Mouse (Mus musculus): Measurements from ENCODE around the gene Ybx3. TPM values are rescaled to one million over a fixed set of nuclear protein-coding genes. Genes with fewer than 3 reads are reported as not detected.

The Ybx3 gene
- total and polyA plus RNA-seq, 2 experiments from 2014 or later, result 36.2 to 89.3 TPM

DNA sequence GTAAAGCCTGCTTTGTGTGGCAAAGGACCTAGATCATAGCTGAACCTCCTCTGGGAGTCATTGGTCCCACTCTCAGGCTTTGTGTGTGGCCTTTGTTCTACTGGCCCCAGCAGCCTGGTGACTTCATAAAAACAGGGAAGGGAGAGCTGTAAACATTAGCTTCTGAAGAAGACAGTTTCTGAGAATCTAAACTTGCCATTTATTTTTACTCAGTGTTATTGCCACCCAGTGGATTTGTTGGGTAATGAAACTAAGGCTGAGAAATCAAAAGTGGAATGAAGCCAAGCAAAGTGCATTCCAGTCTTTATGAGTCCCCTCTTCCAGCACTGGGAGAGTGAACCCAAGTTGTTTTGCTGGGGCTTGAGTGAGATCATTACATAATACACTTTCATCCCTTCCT lies 30.5 kb upstream of the Ybx3 start:
- peak; percentile 79 for TF ChIP-seq CTCF (IDR thresholded peaks at IDR 0.05; ENCODE audit: low read depth)
- Histone ChIP-seq H3K9me3 (ENCODE audit: low read length) (no peaks in the 10 kb centered on the region), H3K9ac (no peak overlapping the region), H3K4me1 (ENCODE audit: insufficient read depth) (no peaks in the 10 kb centered on the region), H3K36me3 (ENCODE audit: insufficient read depth) (no peaks in the 10 kb centered on the region), H3K4me2 (ENCODE audit: low read depth) (no peak overlapping the region), H3K27me3 (ENCODE audit: insufficient read depth, low read length) (no peaks in the 10 kb centered on the region), H3K4me3 (ENCODE audit: low read depth, low read length) (no peak overlapping the region), H3K27ac (ENCODE audit: low read depth, low read length) (no peak overlapping the region; the same call in 1 of the 2 replicates)
- DNase-seq, result peak; percentile 75
- ATAC-seq, result peak; percentile 72

DNA sequence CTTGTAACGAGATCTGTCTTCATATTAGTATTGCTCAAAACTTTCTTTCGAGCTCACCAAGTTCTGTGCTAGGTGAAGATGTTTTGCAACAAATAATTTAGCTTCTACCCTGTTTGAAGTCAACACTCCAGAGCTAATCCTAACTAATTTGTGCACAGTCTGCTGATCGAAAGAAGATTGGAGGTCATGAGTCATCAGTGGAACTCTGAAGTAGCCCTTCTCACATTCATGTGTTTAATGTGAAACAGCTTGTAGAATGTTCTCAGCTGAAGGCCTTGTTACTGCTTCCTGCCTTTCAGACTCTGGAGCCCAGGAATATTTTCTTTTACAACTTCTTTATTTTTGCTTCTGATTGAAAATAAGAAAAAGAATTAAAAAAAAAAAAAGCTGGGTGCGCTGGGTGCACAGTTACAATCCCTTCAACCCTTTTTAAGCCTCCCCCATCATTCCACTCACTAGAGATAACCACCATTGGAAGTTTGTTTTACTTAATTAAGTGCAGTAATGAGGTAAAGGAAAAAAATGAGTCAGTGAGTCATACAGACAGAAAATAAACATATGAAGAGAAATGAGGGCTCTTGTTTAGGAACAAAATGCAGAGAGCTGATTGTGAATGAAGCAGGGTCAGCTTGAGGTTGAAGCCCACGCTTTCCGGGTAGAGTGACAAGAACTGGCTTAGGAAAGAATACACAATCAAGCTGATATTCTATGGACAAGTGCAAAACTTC lies 23.0 kb upstream of the Ybx3 start:
- no peaks in the 10 kb centered on the region for H3K4me1 ChIP-seq (ENCODE audit: insufficient read depth)
- no peaks in the 10 kb centered on the region for H3K27me3 ChIP-seq (ENCODE audit: insufficient read depth, low read length)
- no peak overlapping the region for H3K9ac ChIP-seq
- no peak for TF ChIP-seq CTCF (IDR thresholded peaks at IDR 0.05; ENCODE audit: low read depth)
- no peak overlapping the region for H3K4me3 ChIP-seq (ENCODE audit: low read depth, low read length)
- no peaks in the 10 kb centered on the region for H3K9me3 ChIP-seq (ENCODE audit: low read length)
- no peak for ATAC-seq
- H3K27ac ChIP-seq (ENCODE audit: low read depth, low read length), result no peak overlapping the region
- H3K36me3 ChIP-seq (ENCODE audit: insufficient read depth), result no peaks in the 10 kb centered on the region
- H3K4me2 ChIP-seq (ENCODE audit: low read depth), result no peak overlapping the region
- DNase-seq, result no peak
- 80% methylated on average over 6 of the region's 6 CpGs for WGBS

DNA sequence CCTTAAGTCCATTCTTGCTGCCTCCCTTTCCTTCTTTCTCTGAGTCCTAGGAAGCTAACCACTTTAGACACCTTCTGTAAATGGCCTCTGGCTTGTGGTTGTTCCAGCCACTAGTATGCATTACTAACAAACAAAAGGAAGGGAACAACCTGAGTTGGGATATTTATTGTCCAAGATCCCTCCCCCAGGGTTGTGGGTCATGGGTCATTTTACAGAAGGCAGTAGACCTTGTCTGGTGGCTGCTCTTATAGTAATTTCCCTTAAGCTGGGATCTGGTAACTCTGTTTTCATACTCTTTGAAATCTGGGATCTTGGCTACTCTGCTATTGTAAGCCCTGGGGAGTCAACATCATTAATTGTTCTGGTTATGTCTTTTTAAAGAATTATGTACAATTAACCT lies 18.7 kb upstream of the Ybx3 start:
- Histone ChIP-seq H3K4me3 (ENCODE audit: low read depth, low read length) (no peak overlapping the region), H3K4me1 (ENCODE audit: insufficient read depth) (no peaks in the 10 kb centered on the region; the same call in 1 of the 2 replicates), H3K4me2 (ENCODE audit: low read depth) (no peak overlapping the region), H3K9me3 (ENCODE audit: low read length) (no peaks in the 10 kb centered on the region), H3K9ac (no peak overlapping the region), H3K36me3 (ENCODE audit: insufficient read depth) (no peaks in the 10 kb centered on the region), H3K27ac (ENCODE audit: low read depth, low read length) (no peak overlapping the region), H3K27me3 (ENCODE audit: insufficient read depth, low read length) (no peaks in the 10 kb centered on the region)
- no peak for ATAC-seq
- no peak for TF ChIP-seq CTCF (IDR thresholded peaks at IDR 0.05; ENCODE audit: low read depth)
- no peak for DNase-seq

DNA sequence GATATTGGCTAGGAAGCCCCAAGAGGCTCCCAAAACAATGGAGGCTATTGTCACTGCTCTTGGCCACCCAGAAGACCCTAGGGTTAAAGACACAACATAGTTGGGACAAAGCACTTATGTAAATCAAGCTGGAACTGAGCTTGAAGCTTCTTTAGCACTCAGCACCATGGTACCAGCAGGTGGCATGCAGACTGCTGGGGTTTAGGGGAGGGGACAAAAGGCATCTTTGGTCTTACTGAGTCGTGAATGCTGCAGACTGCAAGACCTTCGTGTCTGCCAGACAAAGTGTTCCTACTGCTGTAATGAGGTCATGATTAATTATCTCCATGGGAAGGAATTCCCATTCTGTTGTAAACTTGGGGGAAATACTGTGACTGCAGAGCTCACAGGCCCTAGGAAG lies 17.6 kb upstream of the Ybx3 start:
- Histone ChIP-seq H3K4me3 (ENCODE audit: low read depth, low read length) (no peak overlapping the region), H3K36me3 (ENCODE audit: insufficient read depth) (no peaks in the 10 kb centered on the region), H3K27ac (ENCODE audit: low read depth, low read length) (no peak overlapping the region), H3K27me3 (ENCODE audit: insufficient read depth, low read length) (no peaks in the 10 kb centered on the region), H3K9ac (no peak overlapping the region), H3K4me1 (ENCODE audit: insufficient read depth) (no peaks in the 10 kb centered on the region; the same call in 1 of the 2 replicates), H3K9me3 (ENCODE audit: low read length) (no peaks in the 10 kb centered on the region), H3K4me2 (ENCODE audit: low read depth) (no peak overlapping the region)
- ATAC-seq (no peak), DNase-seq (no peak)
- 0% methylated on average over 2 of the region's 2 CpGs for WGBS
- no peak for TF ChIP-seq CTCF (IDR thresholded peaks at IDR 0.05; ENCODE audit: low read depth)

DNA sequence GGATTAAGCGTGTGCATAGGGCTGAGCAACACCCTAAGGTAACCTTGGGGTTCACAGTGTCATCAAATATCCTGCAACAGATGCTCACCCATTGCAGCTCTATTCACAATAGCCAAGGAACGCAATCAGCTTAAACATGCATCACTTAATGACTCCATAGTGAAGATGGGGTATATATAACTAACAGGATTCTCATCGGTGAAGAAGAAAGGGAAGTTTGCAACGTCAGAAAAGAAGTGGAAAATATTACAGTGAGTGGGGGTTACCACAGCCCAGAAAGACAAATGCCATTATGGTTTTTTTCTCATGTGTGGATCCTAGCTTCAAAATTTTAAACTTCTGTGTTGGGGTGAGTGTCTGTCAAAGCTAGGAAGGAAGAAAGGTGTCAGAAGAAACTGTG lies 16.9 kb upstream of the Ybx3 start:
- H3K4me1 ChIP-seq (ENCODE audit: insufficient read depth), result no peaks in the 10 kb centered on the region; the same call in 1 of the 2 replicates
- ATAC-seq (no peak), DNase-seq (no peak)
- H3K36me3 ChIP-seq (ENCODE audit: insufficient read depth), result no peaks in the 10 kb centered on the region
- 80% methylated on average over 4 of the region's 4 CpGs for WGBS
- no peak overlapping the region for H3K4me3 ChIP-seq (ENCODE audit: low read depth, low read length)
- no peaks in the 10 kb centered on the region for H3K9me3 ChIP-seq (ENCODE audit: low read length)
- no peaks in the 10 kb centered on the region for H3K27me3 ChIP-seq (ENCODE audit: insufficient read depth, low read length)
- no peak for TF ChIP-seq CTCF (IDR thresholded peaks at IDR 0.05; ENCODE audit: low read depth)
- H3K27ac ChIP-seq (ENCODE audit: low read depth, low read length), result no peak overlapping the region
- no peak overlapping the region for H3K4me2 ChIP-seq (ENCODE audit: low read depth)
- H3K9ac ChIP-seq, result no peak overlapping the region

DNA sequence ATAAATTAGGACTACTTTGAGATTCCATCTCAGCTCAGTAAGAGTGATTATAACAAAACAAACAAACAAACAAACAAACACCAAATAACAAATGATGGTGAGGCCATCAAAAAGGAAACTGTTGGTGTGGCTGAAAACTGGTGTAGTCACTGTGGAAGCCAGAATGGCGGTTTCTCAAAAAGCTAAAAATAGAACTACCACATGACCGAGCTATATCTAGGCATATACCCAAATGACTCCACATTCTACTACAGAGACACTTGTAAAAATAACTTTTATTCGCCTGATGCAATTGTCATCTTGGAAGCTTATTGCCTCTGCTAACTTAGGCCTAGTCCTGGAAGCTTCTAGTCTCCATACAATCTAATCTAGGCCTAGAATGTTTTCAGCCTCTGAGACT lies 16.0 kb upstream of the Ybx3 start:
- H3K9me3 ChIP-seq (ENCODE audit: low read length), result no peaks in the 10 kb centered on the region
- H3K27me3 ChIP-seq (ENCODE audit: insufficient read depth, low read length), result no peaks in the 10 kb centered on the region
- no peak overlapping the region for H3K9ac ChIP-seq
- no peak for TF ChIP-seq CTCF (IDR thresholded peaks at IDR 0.05; ENCODE audit: low read depth)
- H3K4me1 ChIP-seq (ENCODE audit: insufficient read depth), result no peaks in the 10 kb centered on the region; the same call in 1 of the 2 replicates
- no peak overlapping the region for H3K4me2 ChIP-seq (ENCODE audit: low read depth)
- DNase-seq (no peak), ATAC-seq (no peak)
- no peak overlapping the region for H3K27ac ChIP-seq (ENCODE audit: low read depth, low read length)
- 85% methylated on average over 3 of the region's 3 CpGs for WGBS
- H3K36me3 ChIP-seq (ENCODE audit: insufficient read depth), result no peaks in the 10 kb centered on the region
- no peak overlapping the region for H3K4me3 ChIP-seq (ENCODE audit: low read depth, low read length)

DNA sequence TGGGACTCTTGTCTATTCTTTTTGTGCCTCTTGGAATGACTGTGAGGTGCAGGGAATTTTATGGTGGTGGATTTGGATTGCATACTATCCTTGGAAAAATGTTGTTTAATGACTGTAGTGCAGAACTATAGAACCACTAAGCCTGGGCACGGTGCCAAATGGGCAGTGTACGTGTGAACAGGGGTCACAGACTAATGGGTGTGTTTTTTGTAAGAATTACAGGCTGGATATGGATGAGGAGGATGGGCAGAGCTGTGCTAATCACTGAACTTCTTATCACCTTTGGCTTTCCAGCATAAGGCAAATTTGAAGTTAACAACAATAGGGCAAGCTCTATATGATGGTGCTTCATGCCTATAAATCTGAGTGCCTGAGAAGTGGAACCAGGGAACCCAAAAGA lies 14.8 kb upstream of the Ybx3 start:
- H3K4me1 ChIP-seq (ENCODE audit: insufficient read depth), result no peaks in the 10 kb centered on the region; the same call in 1 of the 2 replicates
- H3K27ac ChIP-seq (ENCODE audit: low read depth, low read length), result peak overlapping the region; percentile 57
- TF ChIP-seq CTCF (IDR thresholded peaks at IDR 0.05; ENCODE audit: low read depth), result no peak
- 46% methylated on average over 2 of the region's 2 CpGs for WGBS
- DNase-seq (no peak), ATAC-seq (peak; percentile 17)
- no peak overlapping the region for H3K9ac ChIP-seq
- no peaks in the 10 kb centered on the region for H3K27me3 ChIP-seq (ENCODE audit: insufficient read depth, low read length)
- no peak overlapping the region for H3K4me3 ChIP-seq (ENCODE audit: low read depth, low read length)
- no peak overlapping the region for H3K4me2 ChIP-seq (ENCODE audit: low read depth)
- no peaks in the 10 kb centered on the region for H3K36me3 ChIP-seq (ENCODE audit: insufficient read depth)
- H3K9me3 ChIP-seq (ENCODE audit: low read length), result no peaks in the 10 kb centered on the region

Measured in forebrain, postnatal 0 days (tissue).